Mouse (Mus musculus) layer of hippocampus, adult 2 months (tissue): Measurements from ENCODE around the gene Zfp518a. TPM values are rescaled to one million over a fixed set of nuclear protein-coding genes. Genes with fewer than 3 reads are reported as not detected.

Source experiments
- DNase-seq, 2 experiments: peaks; one replicate each; pipeline ENCODE4 v3.0.0; 2022; ENCODE audit warnings: low spot score in 2 of 2
- H3K27ac ChIP-seq: fragments of 200-600 bp; 2 replicates; pipeline ENCODE4 v1.8.1; 2022
- H3K4me3 ChIP-seq: fragments of 200-600 bp; 2 replicates; pipeline ENCODE4 v1.8.1; 2022; ENCODE audit warnings: mild to moderate bottlenecking
- CTCF ChIP-seq: fragments of 200-600 bp; conservative IDR thresholded peaks from 2 replicates; pipeline ENCODE4 v1.8.1; 2022; ENCODE audit warnings: antibody characterized with exemption, mild to moderate bottlenecking, moderate library complexity
- microRNA-seq, 2 experiments: library from miRNA; unstranded; fragments of <30 nt; microRNA quantifications; one replicate each; pipeline ENCODE4 v1.2.0; 2021
- total RNA-seq, 2 experiments: library from RNA; stranded (reverse); gene quantifications; 2 replicates each; pipeline ENCODE4 v1.2.3; 2021

Gene Zfp518a
- total RNA-seq, 2 experiments from 2014 or later: 8.1 to 8.6 TPM

- Histone ChIP-seq H3K27ac (no peak overlapping the region), H3K4me3 (no peak overlapping the region)
- no peak for DNase-seq
- no peak for TF ChIP-seq CTCF
These were observed 40.9 kb downstream of the Zfp518a start for GRCm38 (mm10) chr19:40935376-40935775.

GRCm38 (mm10) chr19:40936038-40936437, 41.5 kb downstream of the Zfp518a start:
- no peak overlapping the region for H3K4me3 ChIP-seq
- no peak for DNase-seq
- TF ChIP-seq CTCF: no peak
- H3K27ac ChIP-seq: no peak overlapping the region

- no peak for TF ChIP-seq CTCF
- no peak overlapping the region for H3K27ac ChIP-seq
These were observed 49.0 kb downstream of the Zfp518a start for GRCm38 (mm10) chr19:40943552-40943951.

GRCm38 (mm10) chr19:40946937-40947577, 52.6 kb downstream of the Zfp518a start:
- no peak for TF ChIP-seq CTCF
- no peak overlapping the region for H3K27ac ChIP-seq
- no peak overlapping the region for H3K4me3 ChIP-seq
- no peak for DNase-seq

More at GRCm38 (mm10) chr19:40943552-40943951, 49.0 kb downstream of the Zfp518a start:
- no peak for DNase-seq
- no peak overlapping the region for H3K4me3 ChIP-seq

GRCm38 (mm10) chr19:40958981-40959380, 64.5 kb downstream of the Zfp518a start:
- Histone ChIP-seq H3K4me3 (no peak overlapping the region), H3K27ac (no peak overlapping the region)
- no peak for TF ChIP-seq CTCF
- DNase-seq: no peak

GRCm38 (mm10) chr19:40962988-40963387, 68.5 kb downstream of the Zfp518a start:
- peak; percentile 36 to 71 for DNase-seq
- no peak overlapping the region for H3K4me3 ChIP-seq
- H3K27ac ChIP-seq: no peak overlapping the region
- TF ChIP-seq CTCF: peak; percentile 87

GRCm38 (mm10) chr19:40964367-40964891, 69.9 kb downstream of the Zfp518a start:
- no peak for TF ChIP-seq CTCF
- Histone ChIP-seq H3K27ac (no peak overlapping the region), H3K4me3 (no peak overlapping the region)
- no peak for DNase-seq

GRCm38 (mm10) chr19:40964936-40965850, 70.7 kb downstream of the Zfp518a start:
- no peak overlapping the region for H3K4me3 ChIP-seq
- DNase-seq: no peak
- no peak overlapping the region for H3K27ac ChIP-seq
- no peak for TF ChIP-seq CTCF

Small RNAs within 50 kb of the gene (microRNA-seq; reads per million reads assigned to microRNA genes)
- gene Mir8092: 0.18 to 0.32 reads per million in 2 experiments

Other genes starting within 250 kb of the Zfp518a start
- gene Cc2d2b, start 146.0 kb upstream of the Zfp518a start, total RNA-seq: under 1 TPM; 0.32 to 0.72 TPM
- gene Ccnj, start 63.4 kb upstream of the Zfp518a start, total RNA-seq: 1 to 10 TPM; 7.7 to 8.9 TPM
- gene Blnk, start 99.8 kb downstream of the Zfp518a start, total RNA-seq: 1 to 10 TPM; 6.0 to 6.7 TPM
- not detected for gene Dntt, start 134.6 kb downstream of the Zfp518a start, total RNA-seq
- gene Opalin, start 182.4 kb downstream of the Zfp518a start, total RNA-seq: 10 to 100 TPM in 1 of 2 experiments, 1 to 10 TPM in 1; 8.8 to 10.8 TPM